Mouse (Mus musculus): Measurements from ENCODE around the gene 4933402N03Rik. TPM values are rescaled to one million over a fixed set of nuclear protein-coding genes. Genes with fewer than 3 reads are reported as not detected.

The 4933402N03Rik gene
- polyA plus RNA-seq, 1 experiment from 2014 or later = not detected

DNA sequence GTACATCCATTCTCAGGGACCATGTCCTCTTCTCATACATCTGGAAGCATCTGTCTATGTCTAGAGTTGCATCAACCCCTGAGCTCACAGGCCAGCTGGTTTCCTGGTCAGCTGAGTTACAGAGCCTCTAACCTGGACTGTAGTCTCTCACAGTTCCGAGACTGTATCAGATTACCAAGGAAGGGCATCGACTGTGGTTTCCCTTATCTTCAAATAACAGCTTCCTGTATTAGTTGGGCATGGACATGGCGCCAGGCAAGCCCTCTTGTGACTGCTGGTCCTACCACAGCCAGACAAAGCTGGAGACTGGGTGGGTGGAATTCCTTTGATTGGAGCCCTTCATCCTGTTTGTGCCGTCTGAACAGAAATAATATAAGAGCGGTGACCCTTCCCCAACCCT, 6.9 kb upstream of the 4933402N03Rik start:
- H3K9me3 ChIP-seq (ENCODE audit: control insufficient read depth, low read length) = no peaks in the 10 kb centered on the region

DNA sequence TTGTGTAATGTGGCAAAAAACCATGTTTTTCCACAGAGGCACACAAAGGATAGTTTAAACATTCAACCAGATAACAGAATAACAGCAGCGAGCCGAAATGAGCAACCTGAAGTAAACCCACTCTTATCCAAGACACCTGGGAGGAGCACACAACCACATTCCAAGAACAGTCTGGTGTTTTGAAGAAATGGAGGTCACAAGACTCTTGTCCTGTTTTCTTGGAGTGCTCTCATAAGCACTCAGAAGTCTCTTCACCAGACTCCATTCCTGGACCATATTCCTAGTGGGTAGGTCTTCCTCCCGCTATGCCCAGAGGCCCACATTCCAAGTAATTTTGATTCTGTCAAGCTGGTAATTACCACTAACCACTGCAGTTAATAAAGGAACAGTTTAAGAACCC, 4.1 kb upstream of the 4933402N03Rik start:
- no peak for ATAC-seq (replicated peaks; ENCODE audit: low FRiP score)

More for the DNA sequence above, 6.9 kb upstream of the 4933402N03Rik start:
- 48% methylated on average over 5 of the region's 5 CpGs for WGBS
- Histone ChIP-seq H3K9ac (ENCODE audit: low read depth, low read length) (no peak overlapping the region), H3K4me1 (replicated peaks; ENCODE audit: control insufficient read depth, insufficient read depth, low read length) (no peaks in the 10 kb centered on the region), H3K27me3 (replicated peaks; ENCODE audit: control insufficient read depth, insufficient read depth, low read length) (no peaks in the 10 kb centered on the region), H3K4me2 (no peak overlapping the region), H3K4me3 (ENCODE audit: low read depth, low read length) (no peak overlapping the region), H3K27ac (ENCODE audit: low read depth, low read length) (no peak overlapping the region), H3K36me3 (ENCODE audit: control insufficient read depth, insufficient read depth, low read length) (no peaks in the 10 kb centered on the region)
- ATAC-seq (replicated peaks; ENCODE audit: low FRiP score) (no peak), DNase-seq (ENCODE audit: low spot score) (no peak)

DNA sequence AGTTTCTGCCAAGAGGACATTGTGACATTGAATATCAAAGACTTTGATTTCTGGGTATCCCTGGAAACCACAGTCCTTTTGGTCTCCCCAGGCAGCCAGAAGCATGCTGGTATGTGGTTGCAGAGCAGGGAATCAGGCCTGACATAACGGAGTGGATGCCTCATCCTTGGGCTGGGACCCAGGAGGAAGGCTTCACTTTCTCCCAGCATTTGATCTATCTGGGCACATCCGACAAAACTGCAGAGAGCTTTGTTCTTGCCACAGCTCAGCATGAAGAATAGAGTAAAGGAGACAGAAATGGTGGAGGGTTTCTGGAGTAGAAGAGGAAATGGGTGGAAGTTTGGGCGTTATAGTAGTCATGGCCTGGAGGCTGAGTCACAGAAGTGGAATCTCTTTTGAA, 12.9 kb downstream of the 4933402N03Rik start:
- ATAC-seq (replicated peaks; ENCODE audit: low FRiP score) = no peak
- Histone ChIP-seq H3K4me3 (ENCODE audit: low read depth, low read length) (no peak overlapping the region), H3K4me1 (replicated peaks; ENCODE audit: control insufficient read depth, insufficient read depth, low read length) (no peaks in the 10 kb centered on the region), H3K9me3 (ENCODE audit: control insufficient read depth, low read length) (no peaks in the 10 kb centered on the region), H3K27ac (ENCODE audit: low read depth, low read length) (no peak overlapping the region), H3K36me3 (ENCODE audit: control insufficient read depth, insufficient read depth, low read length) (no peaks in the 10 kb centered on the region), H3K4me2 (no peak overlapping the region), H3K9ac (ENCODE audit: low read depth, low read length) (no peak overlapping the region), H3K27me3 (replicated peaks; ENCODE audit: control insufficient read depth, insufficient read depth, low read length) (no peaks in the 10 kb centered on the region)
- WGBS = 59% methylated on average over 3 of the region's 3 CpGs
- no peak for DNase-seq (ENCODE audit: low spot score)

More for the DNA sequence above, 4.1 kb upstream of the 4933402N03Rik start:
- H3K27ac ChIP-seq (ENCODE audit: low read depth, low read length) = no peak overlapping the region
- no peak overlapping the region for H3K4me3 ChIP-seq (ENCODE audit: low read depth, low read length)
- H3K9me3 ChIP-seq (ENCODE audit: control insufficient read depth, low read length) = no peaks in the 10 kb centered on the region
- H3K9ac ChIP-seq (ENCODE audit: low read depth, low read length) = no peak overlapping the region
- H3K4me2 ChIP-seq = no peak overlapping the region
- DNase-seq (ENCODE audit: low spot score) = no peak
- no peaks in the 10 kb centered on the region for H3K27me3 ChIP-seq (replicated peaks; ENCODE audit: control insufficient read depth, insufficient read depth, low read length)
- WGBS = 78% methylated on average over 3 of the region's 3 CpGs
- H3K36me3 ChIP-seq (ENCODE audit: control insufficient read depth, insufficient read depth, low read length) = no peaks in the 10 kb centered on the region
- H3K4me1 ChIP-seq (replicated peaks; ENCODE audit: control insufficient read depth, insufficient read depth, low read length) = no peaks in the 10 kb centered on the region

DNA sequence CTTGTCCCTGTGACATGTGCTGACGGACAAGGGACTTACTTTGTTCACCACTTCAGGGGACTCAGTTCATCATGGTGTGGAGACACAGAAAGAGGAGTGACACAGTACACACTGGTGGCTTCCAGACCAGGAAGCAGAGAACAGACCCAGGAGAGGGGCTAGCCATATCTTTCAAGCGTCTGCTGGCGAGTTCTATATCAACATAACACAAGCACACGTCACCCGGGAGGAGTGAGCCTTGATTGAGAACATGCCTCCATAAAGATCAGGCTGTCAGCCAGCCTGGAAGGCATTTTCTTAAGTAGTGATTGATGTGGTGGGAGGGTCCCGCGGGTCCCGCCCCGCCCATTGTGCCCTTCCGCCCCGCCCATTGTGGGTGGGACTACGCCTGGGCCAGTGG, 16.1 kb downstream of the 4933402N03Rik start:
- Histone ChIP-seq H3K27ac (ENCODE audit: low read depth, low read length) (no peak overlapping the region), H3K4me1 (replicated peaks; ENCODE audit: control insufficient read depth, insufficient read depth, low read length) (no peaks in the 10 kb centered on the region), H3K36me3 (ENCODE audit: control insufficient read depth, insufficient read depth, low read length) (no peaks in the 10 kb centered on the region), H3K9me3 (ENCODE audit: control insufficient read depth, low read length) (no peaks in the 10 kb centered on the region), H3K9ac (ENCODE audit: low read depth, low read length) (no peak overlapping the region), H3K4me2 (no peak overlapping the region), H3K4me3 (ENCODE audit: low read depth, low read length) (no peak overlapping the region), H3K27me3 (replicated peaks; ENCODE audit: control insufficient read depth, insufficient read depth, low read length) (no peaks in the 10 kb centered on the region)
- ATAC-seq (replicated peaks; ENCODE audit: low FRiP score) = no peak
- DNase-seq (ENCODE audit: low spot score) = no peak
- WGBS = 61% methylated on average over 12 of the region's 12 CpGs

DNA sequence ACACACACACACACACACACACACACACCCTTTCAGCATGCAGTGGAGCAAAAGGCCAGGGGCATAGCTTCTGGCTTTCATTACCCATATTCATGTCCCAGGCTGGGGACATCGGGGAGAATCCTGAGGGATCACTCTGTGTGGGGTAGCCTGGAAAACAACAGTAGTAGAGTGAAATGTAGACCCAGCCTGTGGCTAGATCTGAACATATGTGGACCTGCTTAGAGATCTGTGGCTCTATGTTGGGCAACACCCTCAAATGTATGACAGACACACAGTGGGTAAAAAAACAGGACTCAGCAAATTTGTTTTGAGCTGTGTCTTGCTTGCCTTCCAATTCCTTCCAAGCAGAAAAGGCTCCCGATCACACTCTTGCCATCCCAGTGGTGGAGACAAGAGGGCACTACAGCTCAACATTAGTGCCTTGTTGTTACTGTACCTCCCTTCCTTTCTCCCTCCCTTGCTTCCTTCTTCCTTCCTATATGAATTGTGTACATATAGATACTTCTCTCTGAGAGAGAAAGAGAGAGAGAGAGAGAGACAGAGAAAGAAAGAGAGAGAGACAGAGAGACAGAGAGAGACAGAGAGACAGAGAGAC, 23.8 kb downstream of the 4933402N03Rik start:
- H3K4me1 ChIP-seq (replicated peaks; ENCODE audit: control insufficient read depth, insufficient read depth, low read length) = no peaks in the 10 kb centered on the region
- WGBS = 78% methylated on average over 2 of the region's 2 CpGs
- H3K9ac ChIP-seq (ENCODE audit: low read depth, low read length) = no peak overlapping the region
- ATAC-seq (replicated peaks; ENCODE audit: low FRiP score) (no peak), DNase-seq (ENCODE audit: low spot score) (no peak)
- H3K27me3 ChIP-seq (replicated peaks; ENCODE audit: control insufficient read depth, insufficient read depth, low read length) = no peaks in the 10 kb centered on the region
- H3K36me3 ChIP-seq (ENCODE audit: control insufficient read depth, insufficient read depth, low read length) = no peaks in the 10 kb centered on the region
- H3K4me3 ChIP-seq (ENCODE audit: low read depth, low read length) = no peak overlapping the region
- H3K27ac ChIP-seq (ENCODE audit: low read depth, low read length) = no peak overlapping the region
- no peak overlapping the region for H3K4me2 ChIP-seq
- no peaks in the 10 kb centered on the region for H3K9me3 ChIP-seq (ENCODE audit: control insufficient read depth, low read length)

DNA sequence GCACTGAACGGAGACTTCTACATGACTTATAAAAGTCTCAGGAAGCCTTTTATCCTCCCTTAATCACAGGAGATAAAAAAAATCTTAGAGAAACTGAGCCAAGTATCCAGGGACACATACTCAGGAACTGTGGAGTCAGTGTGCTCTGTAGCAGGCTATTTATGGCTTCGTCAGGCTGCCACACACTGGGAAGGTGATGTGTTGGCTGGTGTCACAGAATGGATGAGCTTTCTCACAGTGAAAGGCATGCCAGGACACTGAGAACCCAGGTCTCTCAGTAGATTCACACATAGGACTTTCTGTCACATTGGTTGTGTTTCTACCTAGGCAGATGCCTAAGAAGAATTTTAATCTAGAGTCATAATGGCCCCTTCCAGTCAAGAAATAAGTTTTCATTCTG, 31.7 kb downstream of the 4933402N03Rik start:
- Histone ChIP-seq H3K4me1 (replicated peaks; ENCODE audit: control insufficient read depth, insufficient read depth, low read length) (no peaks in the 10 kb centered on the region), H3K9ac (ENCODE audit: low read depth, low read length) (no peak overlapping the region), H3K4me3 (ENCODE audit: low read depth, low read length) (no peak overlapping the region), H3K4me2 (no peak overlapping the region), H3K36me3 (ENCODE audit: control insufficient read depth, insufficient read depth, low read length) (no peaks in the 10 kb centered on the region), H3K27me3 (replicated peaks; ENCODE audit: control insufficient read depth, insufficient read depth, low read length) (no peaks in the 10 kb centered on the region), H3K9me3 (ENCODE audit: control insufficient read depth, low read length) (no peaks in the 10 kb centered on the region), H3K27ac (ENCODE audit: low read depth, low read length) (no peak overlapping the region)
- DNase-seq (ENCODE audit: low spot score) (no peak), ATAC-seq (replicated peaks; ENCODE audit: low FRiP score) (no peak)
- WGBS = 78% methylated on average over 2 of the region's 2 CpGs

DNA sequence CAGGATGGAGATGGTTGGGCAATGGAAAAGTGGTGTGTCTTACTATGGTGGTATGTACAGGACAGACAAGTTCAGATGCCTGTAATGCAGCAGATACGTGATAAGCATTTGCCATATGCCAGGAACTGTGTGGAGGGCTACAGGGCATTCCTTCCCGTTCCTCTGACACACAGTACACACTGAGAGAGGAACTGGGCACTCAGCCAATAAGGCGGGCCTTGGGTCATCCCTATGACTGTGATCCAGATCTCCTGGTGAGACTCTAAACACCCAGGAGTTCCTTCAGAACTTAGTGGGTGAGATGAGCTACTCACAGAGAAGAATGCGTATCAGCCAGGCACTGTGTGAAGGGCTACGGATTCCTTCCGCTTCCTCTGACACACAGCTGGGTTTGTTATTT, 32.4 kb downstream of the 4933402N03Rik start:
- 69% methylated on average over 6 of the region's 6 CpGs for WGBS

DNA sequence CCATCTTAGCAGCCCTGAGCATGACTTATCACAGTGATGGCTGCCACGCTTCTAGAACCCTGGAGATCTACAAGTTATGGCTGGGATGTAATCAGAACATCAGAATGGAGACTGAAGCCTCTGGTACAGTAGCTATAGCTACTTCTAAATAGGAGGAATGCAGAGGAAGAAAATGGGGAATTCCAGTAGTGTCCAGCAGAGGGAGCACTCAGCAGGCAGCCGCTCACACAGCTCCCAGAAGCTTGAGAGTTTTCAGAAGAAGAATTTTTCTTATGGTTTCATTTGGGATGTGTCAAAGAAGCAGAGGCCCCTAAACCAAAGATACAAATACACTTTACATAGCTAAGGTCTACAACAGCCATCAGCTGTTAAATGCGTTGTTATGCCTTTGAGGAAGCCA, 33.6 kb downstream of the 4933402N03Rik start:
- Histone ChIP-seq H3K27me3 (replicated peaks; ENCODE audit: control insufficient read depth, insufficient read depth, low read length) (no peaks in the 10 kb centered on the region), H3K4me1 (replicated peaks; ENCODE audit: control insufficient read depth, insufficient read depth, low read length) (no peaks in the 10 kb centered on the region), H3K9me3 (ENCODE audit: control insufficient read depth, low read length) (no peaks in the 10 kb centered on the region), H3K27ac (ENCODE audit: low read depth, low read length) (no peak overlapping the region), H3K36me3 (ENCODE audit: control insufficient read depth, insufficient read depth, low read length) (no peaks in the 10 kb centered on the region), H3K4me2 (no peak overlapping the region), H3K4me3 (ENCODE audit: low read depth, low read length) (no peak overlapping the region), H3K9ac (ENCODE audit: low read depth, low read length) (no peak overlapping the region)
- DNase-seq (ENCODE audit: low spot score) = peak; percentile 35
- 21% methylated on average over 3 of the region's 3 CpGs for WGBS
- ATAC-seq (replicated peaks; ENCODE audit: low FRiP score) = no peak

More for the DNA sequence above, 32.4 kb downstream of the 4933402N03Rik start:
- no peaks in the 10 kb centered on the region for H3K36me3 ChIP-seq (ENCODE audit: control insufficient read depth, insufficient read depth, low read length)
- H3K27me3 ChIP-seq (replicated peaks; ENCODE audit: control insufficient read depth, insufficient read depth, low read length) = no peaks in the 10 kb centered on the region
- no peak for DNase-seq (ENCODE audit: low spot score)
- H3K9ac ChIP-seq (ENCODE audit: low read depth, low read length) = no peak overlapping the region
- no peak for ATAC-seq (replicated peaks; ENCODE audit: low FRiP score)
- H3K4me2 ChIP-seq = no peak overlapping the region
- no peaks in the 10 kb centered on the region for H3K9me3 ChIP-seq (ENCODE audit: control insufficient read depth, low read length)
- H3K27ac ChIP-seq (ENCODE audit: low read depth, low read length) = no peak overlapping the region
- no peaks in the 10 kb centered on the region for H3K4me1 ChIP-seq (replicated peaks; ENCODE audit: control insufficient read depth, insufficient read depth, low read length)
- H3K4me3 ChIP-seq (ENCODE audit: low read depth, low read length) = no peak overlapping the region
